Mouse (Mus musculus): ENCODE results near the gene Ptpdc1. TPM values are rescaled to one million over a fixed set of nuclear protein-coding genes. Genes with fewer than 3 reads are reported as not detected.
A peak's percentile ranks its signal among the peaks of the same experiment; 100 is the strongest.

The Ptpdc1 gene
- polyA plus RNA-seq, 1 experiment from 2014 or later: 13.7 TPM

GRCm38 (mm10) chr13:48545476-48546281, 79.8 kb downstream of the Ptpdc1 start:
- WGBS: under 1% methylated on average over 65 of the region's 72 CpGs
- DNase-seq (peak; percentile 100), ATAC-seq (ENCODE audit: insufficient read depth) (peak; percentile 90)
- Histone ChIP-seq H3K4me3 (ENCODE audit: low read depth, low read length) (peak overlapping the region; percentile 97), H3K27ac (ENCODE audit: low read depth) (peak overlapping the region; percentile 100), H3K27me3 (ENCODE audit: insufficient read depth, low read length) (no peaks in the 10 kb centered on the region), H3K36me3 (ENCODE audit: insufficient read depth) (peaks cover 5% of the 10 kb centered on the region; the same call in 1 of the 2 replicates), H3K4me2 (peak overlapping the region; percentile 79), H3K9ac (peak overlapping the region; percentile 99), H3K9me3 (ENCODE audit: low read depth, low read length) (no peaks in the 10 kb centered on the region), H3K4me1 (ENCODE audit: insufficient read depth) (peaks cover 19% of the 10 kb centered on the region)
- no peak for TF ChIP-seq CTCF (IDR thresholded peaks at IDR 0.05; ENCODE audit: low read depth)

DNA sequence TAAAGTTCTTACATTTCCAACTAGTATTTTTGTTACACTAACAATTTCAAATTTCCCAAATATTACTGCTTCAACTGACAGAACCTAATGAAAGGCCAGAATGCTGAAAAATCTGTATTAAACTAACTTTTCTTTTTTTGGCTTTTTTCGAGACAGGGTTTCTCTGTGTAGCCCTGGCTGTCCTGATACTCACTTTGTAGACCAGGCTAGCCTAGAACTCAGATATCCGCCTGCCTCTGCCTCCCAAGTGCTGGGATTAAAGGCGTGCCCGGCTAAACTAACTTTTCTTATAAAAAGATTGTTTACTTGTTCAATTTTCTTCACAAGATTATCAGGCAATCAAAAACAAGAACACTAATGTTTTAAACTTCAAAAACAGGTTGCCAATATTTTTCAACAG, 80.6 kb downstream of the Ptpdc1 start:
- Histone ChIP-seq H3K27me3 (ENCODE audit: insufficient read depth, low read length) (no peaks in the 10 kb centered on the region), H3K9me3 (ENCODE audit: low read depth, low read length) (no peaks in the 10 kb centered on the region), H3K27ac (ENCODE audit: low read depth) (peak overlapping the region; percentile 96; the same call in 1 of the 2 replicates), H3K4me1 (ENCODE audit: insufficient read depth) (peaks cover 22% of the 10 kb centered on the region), H3K4me3 (ENCODE audit: low read depth, low read length) (peak overlapping the region; percentile 97), H3K36me3 (ENCODE audit: insufficient read depth) (peaks cover 5% of the 10 kb centered on the region; the same call in 1 of the 2 replicates), H3K9ac (peak overlapping the region; percentile 88), H3K4me2 (peak overlapping the region; percentile 79)
- WGBS: 35% methylated on average over 4 of the region's 4 CpGs
- no peak for TF ChIP-seq CTCF (IDR thresholded peaks at IDR 0.05; ENCODE audit: low read depth)
- no peak for ATAC-seq (ENCODE audit: insufficient read depth)
- no peak for DNase-seq

DNA sequence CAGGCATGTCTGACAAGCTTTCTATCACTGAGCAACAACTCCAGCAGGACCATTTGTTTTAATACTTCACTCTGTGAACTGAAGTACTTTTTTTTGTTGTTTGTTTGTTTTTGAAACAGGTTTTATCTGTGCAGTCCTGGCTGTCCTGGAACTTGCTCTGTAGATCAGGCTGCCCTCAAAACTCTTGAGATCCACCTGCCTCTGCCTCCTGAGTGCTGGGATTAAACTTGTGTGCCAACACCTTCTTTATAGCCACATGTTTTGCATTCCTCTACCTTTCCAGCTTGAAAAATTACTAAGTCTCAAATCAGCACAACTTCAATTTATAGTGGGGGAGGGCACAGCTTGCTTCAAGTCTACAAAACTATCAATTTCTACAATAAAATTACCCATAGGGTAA, 81.1 kb downstream of the Ptpdc1 start:
- Histone ChIP-seq H3K9me3 (ENCODE audit: low read depth, low read length) (no peaks in the 10 kb centered on the region), H3K4me3 (ENCODE audit: low read depth, low read length) (peak overlapping the region; percentile 97), H3K9ac (peak overlapping the region; percentile 7; the same call in 1 of the 2 replicates), H3K4me1 (ENCODE audit: insufficient read depth) (peaks cover 22% of the 10 kb centered on the region), H3K36me3 (ENCODE audit: insufficient read depth) (peaks cover 5% of the 10 kb centered on the region; the same call in 1 of the 2 replicates), H3K4me2 (peak overlapping the region; percentile 79), H3K27me3 (ENCODE audit: insufficient read depth, low read length) (no peaks in the 10 kb centered on the region), H3K27ac (ENCODE audit: low read depth) (no peak overlapping the region)
- ATAC-seq (ENCODE audit: insufficient read depth) (no peak), DNase-seq (no peak)
- no peak for TF ChIP-seq CTCF (IDR thresholded peaks at IDR 0.05; ENCODE audit: low read depth)

DNA sequence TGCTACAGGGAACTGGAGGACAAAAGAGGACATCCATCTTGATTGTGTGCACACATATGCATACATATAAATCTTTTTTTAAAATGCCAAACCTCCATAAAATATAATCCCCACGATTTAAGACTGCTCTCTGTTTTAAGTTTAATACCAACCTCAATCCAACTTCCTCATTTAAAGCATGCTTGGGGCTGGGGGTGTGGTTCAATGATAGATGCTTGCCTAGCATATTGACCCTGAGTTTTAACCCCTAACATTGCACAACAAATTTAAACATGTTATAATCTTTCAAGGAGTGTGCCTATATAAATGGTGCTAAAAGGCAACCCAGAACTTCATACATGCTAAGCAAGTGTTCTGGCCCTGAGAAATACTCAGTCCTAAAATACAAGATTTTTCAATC, 85.0 kb downstream of the Ptpdc1 start:
- WGBS: 42% methylated on average over 1 of the region's 1 CpGs
- no peak overlapping the region for H3K4me3 ChIP-seq (ENCODE audit: low read depth, low read length)

DNA sequence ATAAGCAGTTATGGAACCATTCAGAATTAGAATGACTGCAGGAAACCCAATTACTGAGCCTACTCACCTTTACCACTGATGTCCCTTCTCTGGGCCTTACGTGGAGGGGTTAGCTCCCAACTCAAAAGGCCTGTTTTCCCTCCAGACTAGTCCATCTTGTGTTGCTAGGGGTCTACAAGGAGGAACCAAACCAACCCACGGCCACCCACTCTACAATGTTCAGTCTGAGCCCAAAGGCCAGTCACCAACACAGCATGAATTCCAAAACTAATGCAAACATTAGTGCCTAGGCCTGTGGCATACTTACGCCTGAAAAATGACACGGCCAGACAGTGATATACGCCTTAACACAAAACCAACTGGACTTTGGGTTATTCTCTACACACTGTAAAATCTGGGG, 92.0 kb downstream of the Ptpdc1 start:
- Histone ChIP-seq H3K27me3 (ENCODE audit: insufficient read depth, low read length) (no peaks in the 10 kb centered on the region), H3K4me2 (no peak overlapping the region), H3K27ac (ENCODE audit: low read depth) (no peak overlapping the region), H3K9ac (no peak overlapping the region), H3K9me3 (ENCODE audit: low read depth, low read length) (no peaks in the 10 kb centered on the region), H3K36me3 (ENCODE audit: insufficient read depth) (peaks cover 43% of the 10 kb centered on the region), H3K4me1 (ENCODE audit: insufficient read depth) (no peaks in the 10 kb centered on the region), H3K4me3 (ENCODE audit: low read depth, low read length) (no peak overlapping the region)
- ATAC-seq (ENCODE audit: insufficient read depth) (no peak), DNase-seq (no peak)
- no peak for TF ChIP-seq CTCF (IDR thresholded peaks at IDR 0.05; ENCODE audit: low read depth)
- 84% methylated on average over 5 of the region's 5 CpGs for WGBS

More for the DNA sequence above, 85.0 kb downstream of the Ptpdc1 start:
- peak overlapping the region; percentile 2 for H3K4me2 ChIP-seq
- no peaks in the 10 kb centered on the region for H3K9me3 ChIP-seq (ENCODE audit: low read depth, low read length)
- peaks cover 22% of the 10 kb centered on the region for H3K4me1 ChIP-seq (ENCODE audit: insufficient read depth)
- TF ChIP-seq CTCF (IDR thresholded peaks at IDR 0.05; ENCODE audit: low read depth): no peak
- H3K9ac ChIP-seq: no peak overlapping the region
- DNase-seq (no peak), ATAC-seq (ENCODE audit: insufficient read depth) (no peak)
- H3K27ac ChIP-seq (ENCODE audit: low read depth): no peak overlapping the region
- H3K27me3 ChIP-seq (ENCODE audit: insufficient read depth, low read length): no peaks in the 10 kb centered on the region
- peaks cover 29% of the 10 kb centered on the region for H3K36me3 ChIP-seq (ENCODE audit: insufficient read depth)

- H3K27me3 ChIP-seq (ENCODE audit: insufficient read depth, low read length): no peaks in the 10 kb centered on the region
- no peak for TF ChIP-seq CTCF (IDR thresholded peaks at IDR 0.05; ENCODE audit: low read depth)
- no peak overlapping the region for H3K4me3 ChIP-seq (ENCODE audit: low read depth, low read length)
- 0 out of 2 replicates have a peak, but pooled peaks have one; percentile 22 for ATAC-seq (ENCODE audit: insufficient read depth)
- no peak overlapping the region for H3K9ac ChIP-seq
- H3K36me3 ChIP-seq (ENCODE audit: insufficient read depth): peaks cover 28% of the 10 kb centered on the region
- no peaks in the 10 kb centered on the region for H3K4me1 ChIP-seq (ENCODE audit: insufficient read depth)
- 47% methylated on average over 2 of the region's 2 CpGs for WGBS
- DNase-seq: peak; percentile 36
- no peak overlapping the region for H3K4me2 ChIP-seq
- no peaks in the 10 kb centered on the region for H3K9me3 ChIP-seq (ENCODE audit: low read depth, low read length)
- no peak overlapping the region for H3K27ac ChIP-seq (ENCODE audit: low read depth)
These were observed 94.0 kb downstream of the Ptpdc1 start for GRCm38 (mm10) chr13:48531448-48531847.

- peak; percentile 64 for ATAC-seq (ENCODE audit: insufficient read depth)
These were observed 94.8 kb downstream of the Ptpdc1 start for GRCm38 (mm10) chr13:48530685-48531084.

More at GRCm38 (mm10) chr13:48530685-48531084, 94.8 kb downstream of the Ptpdc1 start:
- no peak overlapping the region for H3K27ac ChIP-seq (ENCODE audit: low read depth)
- no peak overlapping the region for H3K4me2 ChIP-seq
- H3K4me1 ChIP-seq (ENCODE audit: insufficient read depth): no peaks in the 10 kb centered on the region
- H3K36me3 ChIP-seq (ENCODE audit: insufficient read depth): peaks cover 21% of the 10 kb centered on the region
- DNase-seq: peak; percentile 84
- no peak overlapping the region for H3K9ac ChIP-seq
- no peaks in the 10 kb centered on the region for H3K9me3 ChIP-seq (ENCODE audit: low read depth, low read length)
- no peaks in the 10 kb centered on the region for H3K27me3 ChIP-seq (ENCODE audit: insufficient read depth, low read length)
- 35% methylated on average over 2 of the region's 2 CpGs for WGBS
- no peak for TF ChIP-seq CTCF (IDR thresholded peaks at IDR 0.05; ENCODE audit: low read depth)
- H3K4me3 ChIP-seq (ENCODE audit: low read depth, low read length): no peak overlapping the region

Data from lung, embryonic 14.5 days (tissue).